Mouse (Mus musculus) liver (tissue): ENCODE data around the gene Mid1.

ENCODE experiments used
- DNase-seq: peaks from one replicate; pipeline ENCODE4 v3.0.0-alpha.2; 2020; ENCODE audit warnings: mixed read lengths

Mid1 gene

DNA sequence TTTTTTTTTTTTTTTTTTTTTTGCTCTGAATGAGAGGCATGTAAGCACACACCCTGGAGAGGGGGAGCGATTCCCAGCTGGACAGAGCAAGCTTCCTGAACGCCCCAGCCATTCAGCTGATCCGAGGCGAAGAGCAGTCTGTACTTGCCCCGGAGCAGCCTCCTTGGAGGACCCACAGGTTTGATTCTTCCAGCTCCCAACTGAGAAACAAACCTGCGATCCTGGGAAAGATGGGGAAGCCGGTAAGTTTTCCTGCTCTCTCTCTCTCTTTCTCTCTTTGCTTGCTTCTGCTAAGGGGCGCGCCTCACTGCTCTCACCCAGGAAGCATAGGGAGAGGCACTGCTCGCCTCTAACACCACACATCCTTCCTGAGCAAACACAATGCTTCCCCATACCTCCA, at the start of gene Mid1:
TSS of gene Mid1 (plus strand) at position 69 of the 400 bp plus-strand sequence.
- DNase-seq, result peak; percentile 5

- DNase-seq, result no peak
These were observed 11.9 kb upstream of the Mid1 start for GRCm38 (mm10) chrX:169673056-169673455.

- DNase-seq, result no peak
These were observed 8.7 kb upstream of the Mid1 start for GRCm38 (mm10) chrX:169676313-169676712.

- DNase-seq, result no peak
These were observed 732 bp downstream of the Mid1 start for GRCm38 (mm10) chrX:169685731-169686130.

DNA sequence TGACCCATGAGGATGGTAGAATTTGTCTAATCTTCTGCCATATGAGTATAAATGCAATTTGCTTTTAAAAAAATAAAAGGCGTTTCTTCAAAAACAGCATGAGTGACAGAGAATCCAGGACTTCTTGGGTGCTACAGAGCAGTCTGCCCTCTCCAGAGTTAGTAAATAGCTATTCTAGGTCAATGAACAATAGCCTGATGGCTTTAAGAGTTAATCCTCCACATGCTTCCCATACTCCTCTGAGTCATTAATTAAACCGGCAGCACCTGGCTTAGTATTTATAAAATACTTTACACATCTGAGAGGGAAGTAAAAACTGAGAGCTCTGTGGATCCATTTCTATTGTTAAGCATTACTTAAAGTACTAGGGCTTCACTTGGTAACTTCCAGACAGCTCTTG, 6.2 kb downstream of the Mid1 start:
- DNase-seq, result no peak

- no peak for DNase-seq
These were observed 6.7 kb downstream of the Mid1 start for GRCm38 (mm10) chrX:169691675-169692074.

DNA sequence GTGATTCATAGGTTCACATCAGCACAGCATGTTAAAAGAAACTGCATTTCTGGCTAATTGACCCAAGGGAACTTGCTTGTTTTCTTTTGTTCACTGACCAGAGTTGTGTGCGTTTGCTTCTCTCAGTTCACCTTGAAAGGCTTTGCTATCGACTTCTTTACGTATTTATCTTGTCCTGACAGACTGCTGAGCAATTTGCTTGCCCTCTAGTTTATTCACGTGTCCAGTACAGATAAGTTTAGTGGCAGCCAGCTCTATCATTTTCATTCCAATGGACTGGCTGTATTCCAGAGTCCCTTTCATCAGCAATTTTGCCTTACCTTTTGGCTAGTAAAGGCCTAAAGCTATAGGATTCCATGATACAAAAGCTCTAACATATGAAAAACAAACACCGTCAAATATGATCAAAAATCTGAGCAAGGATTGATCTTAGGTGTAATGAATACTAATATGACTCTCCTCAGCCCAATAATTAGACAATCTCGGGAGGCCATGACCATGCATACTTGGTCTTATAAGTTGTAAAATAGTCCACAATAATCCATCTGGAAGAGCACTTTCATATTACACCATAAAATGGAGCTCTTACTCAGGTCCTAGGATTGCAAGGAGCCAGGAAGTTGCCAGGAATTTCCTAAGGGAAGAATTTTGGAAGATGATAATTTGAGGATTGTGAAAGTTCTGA, 7.4 kb downstream of the Mid1 start:
- no peak for DNase-seq

- DNase-seq, result no peak
These were observed 19.1 kb downstream of the Mid1 start for GRCm38 (mm10) chrX:169704016-169704602.

GRCm38 (mm10) chrX:169723511-169723910, 38.5 kb downstream of the Mid1 start:
- no peak for DNase-seq

- no peak for DNase-seq
These were observed 50.5 kb downstream of the Mid1 start for GRCm38 (mm10) chrX:169735387-169735969.

DNA sequence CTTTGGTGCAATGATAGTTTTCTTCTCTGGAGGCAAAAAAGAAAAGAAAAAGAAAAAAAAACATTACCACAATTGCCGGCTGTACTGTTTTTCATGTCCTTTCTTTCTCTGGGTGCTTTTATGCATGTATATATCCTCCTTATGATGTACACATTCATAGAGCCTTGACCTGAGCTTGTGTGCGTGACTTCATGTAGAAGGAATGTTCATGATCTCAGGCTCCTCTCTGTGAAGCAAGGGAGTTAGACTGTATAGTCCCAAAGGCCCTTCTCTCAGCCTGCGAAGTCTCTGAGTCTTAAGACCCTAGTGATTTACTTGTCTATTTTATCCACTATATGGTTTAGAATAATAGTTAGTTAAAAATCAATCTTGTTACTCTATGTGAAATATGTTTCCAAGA, 73.0 kb downstream of the Mid1 start:
- DNase-seq, result no peak

DNA sequence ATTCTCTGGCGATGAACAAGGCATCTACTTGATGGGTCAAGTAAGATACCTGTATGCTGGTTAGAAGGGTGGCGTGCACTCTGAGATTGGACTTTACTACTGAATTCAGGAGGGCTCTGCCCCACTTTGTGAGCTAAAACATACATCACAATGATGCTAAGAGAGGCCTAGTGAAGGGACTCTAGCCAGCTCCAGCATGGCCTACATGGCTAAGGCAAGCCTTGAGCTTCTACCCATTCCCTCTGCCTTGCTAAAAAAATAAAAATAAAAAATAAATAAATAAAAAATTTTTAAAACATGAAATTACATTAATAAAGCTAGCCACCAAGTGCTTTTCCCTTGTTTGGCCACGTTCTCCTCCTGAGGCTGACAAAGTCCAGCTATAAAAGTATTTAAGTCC, 94.5 kb downstream of the Mid1 start, which contains the start of gene 4933400A11Rik:
TSS of gene 4933400A11Rik (minus strand) at position 101 of the 400 bp plus-strand sequence.
- no peak for DNase-seq

DNA sequence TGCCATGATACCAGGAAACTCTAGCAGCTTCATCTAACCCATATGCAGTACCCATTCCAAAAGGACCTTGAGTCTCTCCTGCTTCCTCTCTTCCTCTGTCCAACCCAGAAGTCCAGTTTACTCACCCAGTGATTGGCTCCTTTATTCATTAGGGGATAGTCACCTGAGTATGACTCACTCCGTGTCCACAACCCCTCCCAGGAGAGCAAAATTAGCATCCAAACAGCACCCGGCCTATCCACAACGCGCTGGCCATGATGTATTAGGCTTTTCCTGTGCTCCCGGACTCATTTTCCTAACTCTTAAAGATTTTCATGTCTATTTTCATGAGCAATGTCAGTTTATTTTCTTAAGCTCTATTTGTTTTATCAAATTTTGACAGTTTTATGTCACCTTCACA, 104.7 kb downstream of the Mid1 start:
- DNase-seq, result no peak

- no peak for DNase-seq
These were observed 107.9 kb downstream of the Mid1 start for GRCm38 (mm10) chrX:169792879-169793278.

DNA sequence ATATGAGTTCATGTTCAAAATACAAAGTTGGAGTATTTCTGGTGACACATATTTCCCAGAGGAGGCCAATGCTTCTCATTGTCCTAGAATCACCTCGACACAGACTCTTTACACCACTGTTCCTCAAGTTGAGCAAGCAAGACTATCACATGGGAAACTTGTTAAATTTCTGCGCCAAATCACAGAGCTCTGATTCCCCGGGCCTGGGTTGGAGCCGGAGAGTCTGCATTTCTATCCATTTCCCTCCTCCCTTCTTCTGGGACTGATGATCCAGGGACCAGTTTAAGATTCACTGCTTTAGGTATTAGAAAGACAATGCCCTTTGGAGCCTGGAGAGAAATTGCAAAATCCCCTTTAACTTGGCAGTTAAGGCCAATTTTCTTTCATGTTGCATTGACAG, 109.4 kb downstream of the Mid1 start:
- DNase-seq, result no peak

GRCm38 (mm10) chrX:169794831-169795311, 109.9 kb downstream of the Mid1 start:
- DNase-seq, result no peak

- DNase-seq, result no peak
These were observed 112.1 kb downstream of the Mid1 start for GRCm38 (mm10) chrX:169797148-169797547.

DNA sequence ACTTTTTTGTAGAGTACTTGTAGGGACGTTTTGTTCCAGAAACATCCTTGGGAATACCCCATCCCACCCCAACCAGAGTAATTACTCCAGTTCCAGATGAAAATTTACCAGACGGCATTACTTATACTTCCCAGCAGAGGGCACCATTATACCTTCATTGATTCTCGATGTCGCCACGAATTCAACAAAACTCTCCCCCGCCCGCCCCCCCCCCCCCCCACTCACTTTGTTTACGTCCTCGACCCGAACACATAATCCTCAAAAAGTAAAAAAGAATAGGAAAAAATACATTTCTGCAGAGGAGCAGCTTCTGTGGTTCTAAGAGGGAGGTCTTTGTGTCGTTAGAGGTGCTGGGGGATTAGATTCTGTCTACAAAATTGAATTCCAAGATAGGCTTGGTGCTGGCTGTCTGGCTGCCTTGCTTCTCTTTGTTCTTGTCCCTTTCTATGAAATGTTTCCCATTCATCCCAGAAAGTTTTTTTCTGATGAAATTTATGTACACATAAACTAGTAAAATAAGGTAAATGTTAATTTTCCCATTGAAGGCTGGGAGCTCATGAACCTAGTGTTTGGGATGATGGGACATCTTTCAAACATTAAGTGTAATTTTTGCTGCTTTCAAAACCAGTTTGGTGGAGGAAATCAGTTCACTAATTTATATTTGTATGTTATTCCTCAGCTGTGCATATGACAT, 114.1 kb downstream of the Mid1 start:
- no peak for DNase-seq

GRCm38 (mm10) chrX:169800238-169800637, 115.2 kb downstream of the Mid1 start:
- no peak for DNase-seq

GRCm38 (mm10) chrX:169805791-169806190, 120.8 kb downstream of the Mid1 start:
- no peak for DNase-seq

GRCm38 (mm10) chrX:169807744-169808143, 122.7 kb downstream of the Mid1 start:
- no peak for DNase-seq

GRCm38 (mm10) chrX:169811318-169811717, 126.3 kb downstream of the Mid1 start:
- no peak for DNase-seq

DNA sequence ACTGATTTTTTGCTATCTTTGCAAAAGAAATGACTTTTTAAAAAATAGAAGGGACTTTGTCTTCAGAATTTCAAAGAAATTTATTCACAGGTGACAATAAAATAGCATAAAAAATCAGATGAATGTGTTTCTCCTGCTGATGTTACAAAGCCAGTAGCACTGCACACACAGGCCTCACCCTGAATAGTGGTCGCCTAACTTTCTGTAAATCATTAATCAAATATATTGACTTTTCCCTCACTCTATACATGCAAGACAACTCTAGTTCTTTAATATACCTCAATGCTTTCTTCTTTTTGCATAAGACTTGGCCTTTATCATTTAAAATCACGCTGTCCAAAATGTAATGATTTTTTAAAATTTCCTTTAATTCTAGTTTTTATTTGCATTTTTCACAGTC, 126.8 kb downstream of the Mid1 start:
- no peak for DNase-seq

DNA sequence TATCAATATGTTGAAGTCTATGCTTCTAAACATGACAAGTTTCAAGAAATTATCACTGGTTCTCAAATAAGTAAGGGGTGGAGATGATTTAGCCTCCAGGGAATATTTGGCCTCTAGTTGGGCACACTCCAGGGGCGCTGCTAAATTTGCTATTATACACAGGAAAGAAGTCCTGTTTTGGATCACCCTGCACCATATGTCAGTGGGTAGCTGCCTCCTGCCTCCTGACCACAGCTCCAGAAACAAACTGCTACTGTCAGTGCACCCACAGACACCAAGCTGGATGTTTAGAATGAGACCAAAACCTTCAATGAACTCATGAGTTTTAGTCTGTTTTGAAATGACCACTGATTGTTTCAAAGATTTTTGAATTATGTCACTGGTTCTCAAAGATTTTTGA, 128.7 kb downstream of the Mid1 start:
- no peak for DNase-seq
